Mouse (Mus musculus) lung, postnatal 0 days (tissue): ENCODE results near the gene Mad1l1. TPM values are rescaled to one million over a fixed set of nuclear protein-coding genes. Genes with fewer than 3 reads are reported as not detected.
A peak's percentile ranks its signal among the peaks of the same experiment; 100 is the strongest.

Experiments used
- ATAC-seq: fragments of 200-750 bp; cut with Nextera tagmentation; 2 replicates; pipeline ENCODE4 v1.8.0; 2017; ENCODE audit warnings: moderate library complexity
- DNase-seq: peaks from one replicate; pipeline ENCODE4 v3.0.0-alpha.2; 2016; ENCODE audit warnings: low spot score
- H3K27ac ChIP-seq: fragments of 300-500 bp; sonication (generic); 2 replicates; pipeline ENCODE4 v1.5.1; 2014; ENCODE audit warnings: antibody characterized with exemption, mild to moderate bottlenecking, low read length, mixed read lengths
- H3K27me3 ChIP-seq: fragments of 300-500 bp; sonication (generic); replicated peaks from 2 replicates; pipeline ENCODE4 v1.6.1; 2014; ENCODE audit warnings: low read length, mixed read lengths; ENCODE audit not compliant: insufficient read depth
- H3K36me3 ChIP-seq: fragments of 300-500 bp; sonication (generic); 2 replicates; pipeline ENCODE4 v1.6.1; 2014; ENCODE audit warnings: low read length, mixed read lengths; ENCODE audit not compliant: insufficient read depth
- H3K4me1 ChIP-seq: fragments of 300-500 bp; sonication (generic); 2 replicates; pipeline ENCODE4 v1.6.1; 2014; ENCODE audit warnings: antibody characterized with exemption, low read depth, low read length, mixed read lengths; ENCODE audit not compliant: insufficient read depth
- H3K4me2 ChIP-seq: fragments of 300-500 bp; sonication (generic); replicated peaks from 2 replicates; pipeline ENCODE4 v1.6.1; 2014; ENCODE audit warnings: low read depth, mild to moderate bottlenecking, low read length, moderate library complexity, mixed read lengths
- H3K4me3 ChIP-seq: fragments of 300-500 bp; sonication (generic); 2 replicates; pipeline ENCODE4 v1.5.1; 2014; ENCODE audit warnings: low read depth, low read length
- H3K9ac ChIP-seq: fragments of 300-500 bp; sonication (generic); replicated peaks from 2 replicates; pipeline ENCODE4 v1.6.1; 2014; ENCODE audit warnings: low read depth, mild to moderate bottlenecking
- H3K9me3 ChIP-seq: fragments of 300-500 bp; sonication (generic); 2 replicates; pipeline ENCODE4 v1.6.1; 2016; ENCODE audit warnings: low read length, mixed read lengths
- CTCF ChIP-seq: IDR thresholded peaks from 2 replicates; pipeline ENCODE4 v1.5.1; 2016; ENCODE audit warnings: antibody characterized with exemption, mild to moderate bottlenecking
- EP300 ChIP-seq: IDR thresholded peaks from 2 replicates; pipeline ENCODE4 v1.6.1; 2016; ENCODE audit warnings: antibody characterized with exemption, mild to moderate bottlenecking, control low read depth
- WGBS: fragments of 180-500 bp; shearing (Covaris S2); extraction: QIAGEN DNeasy Blood & Tissue Kit; methylation state at CpG from one replicate; pipeline ENCODE4 v1.1.7; 2014; 5-methylcytosine and 5-hydroxymethylcytosine counted together
- polyA plus RNA-seq: library from polyadenylated mRNA; unstranded; fragments of >200 nt; fragmentation: Nextera tagmentation; extraction: Ambion mirVana; gene quantifications from 2 replicates; pipeline ENCODE4 v1.2.1, GENCODE M21; 2015

Gene Mad1l1
- polyA plus RNA-seq, 1 experiment from 2014 or later = 18.4 TPM

DNA sequence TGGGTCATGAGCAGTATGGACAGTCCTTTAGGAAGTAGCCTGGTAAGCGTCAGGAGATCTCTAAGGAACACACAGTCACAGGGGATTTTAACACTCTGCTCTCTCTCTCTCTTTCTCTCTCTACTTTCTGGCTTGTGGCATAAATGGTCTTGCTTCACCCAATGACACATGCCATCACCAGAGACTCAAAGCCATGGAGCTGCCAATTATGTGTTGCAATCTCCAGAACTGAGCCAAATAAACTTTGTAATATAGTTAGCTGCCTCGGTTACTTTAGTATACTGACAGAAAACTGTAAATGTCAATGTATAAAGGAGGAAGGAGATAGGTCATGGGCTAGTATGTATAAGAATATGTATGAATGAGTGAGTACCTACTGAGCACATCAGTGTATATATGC, 115.4 kb downstream of the Mad1l1 start:
- Histone ChIP-seq H3K36me3 (no peaks in the 10 kb centered on the region), H3K4me1 (peaks cover 19% of the 10 kb centered on the region), H3K9me3 (no peaks in the 10 kb centered on the region), H3K4me2 (no peak overlapping the region), H3K27ac (no peak overlapping the region), H3K9ac (no peak overlapping the region), H3K4me3 (no peak overlapping the region), H3K27me3 (no peaks in the 10 kb centered on the region)
- ATAC-seq (peak; percentile 43), DNase-seq (peak; percentile 77)
- TF ChIP-seq CTCF (no peak), EP300 (no peak)
- 55% methylated on average over 2 of the region's 2 CpGs for WGBS

DNA sequence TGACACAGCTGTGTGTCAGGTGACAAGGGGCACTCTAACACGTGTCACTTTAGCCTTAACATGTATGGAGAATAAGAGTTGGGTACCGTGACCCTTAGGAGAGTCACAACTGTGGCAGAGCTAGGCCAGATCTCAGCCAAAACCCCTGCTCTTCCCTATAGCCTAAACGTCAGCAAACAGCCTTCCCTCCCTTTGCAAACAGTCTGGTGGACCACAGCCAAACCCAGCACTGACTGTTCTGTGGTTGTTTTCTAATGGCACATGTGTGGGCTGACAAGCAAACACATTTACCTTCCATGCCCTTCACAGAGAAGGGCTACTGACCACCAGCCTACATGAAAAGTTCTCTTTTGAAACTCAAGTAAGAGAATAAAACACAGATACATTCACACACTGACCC, 116.9 kb downstream of the Mad1l1 start:
- Histone ChIP-seq H3K27ac (no peak overlapping the region), H3K36me3 (no peaks in the 10 kb centered on the region), H3K4me3 (no peak overlapping the region), H3K4me2 (no peak overlapping the region), H3K9ac (no peak overlapping the region), H3K9me3 (no peaks in the 10 kb centered on the region), H3K27me3 (no peaks in the 10 kb centered on the region), H3K4me1 (peaks cover 19% of the 10 kb centered on the region)
- peak; percentile 14 for DNase-seq
- no peak for ATAC-seq
- TF ChIP-seq EP300 (no peak), CTCF (no peak)
- 54% methylated on average over 3 of the region's 3 CpGs for WGBS

DNA sequence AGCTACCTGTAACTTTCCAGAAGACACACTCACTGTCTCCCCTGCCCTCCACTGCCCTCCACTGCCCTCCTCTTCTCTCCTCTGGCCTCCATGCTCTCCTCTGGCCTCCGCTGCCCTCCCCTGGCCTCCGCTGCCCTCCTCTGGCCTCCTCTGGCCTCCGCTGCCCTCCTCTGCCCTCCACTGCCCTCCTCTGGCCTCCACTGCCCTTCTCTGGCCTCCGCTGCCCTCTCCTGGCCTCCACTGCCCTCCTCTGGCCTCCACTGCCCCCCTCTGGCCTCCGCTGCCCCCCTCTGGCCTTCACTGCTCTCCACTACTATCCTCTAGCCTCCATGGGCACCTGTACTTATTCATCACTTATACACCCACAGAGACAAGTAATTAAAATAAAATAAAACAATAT, 117.3 kb downstream of the Mad1l1 start:
- 93% methylated on average over 5 of the region's 5 CpGs for WGBS
- peak; percentile 43 for TF ChIP-seq CTCF
- no peak for TF ChIP-seq EP300

GRCm38 (mm10) chr5:140202451-140202850, 118.9 kb downstream of the Mad1l1 start:
- DNase-seq (no peak), ATAC-seq (no peak)
- no peaks in the 10 kb centered on the region for H3K9me3 ChIP-seq
- no peak overlapping the region for H3K4me3 ChIP-seq
- no peak for TF ChIP-seq CTCF
- H3K4me2 ChIP-seq = no peak overlapping the region
- WGBS = 85% methylated on average over 2 of the region's 2 CpGs
- H3K4me1 ChIP-seq = peaks cover 11% of the 10 kb centered on the region; the same call in 1 of the 2 replicates
- no peak overlapping the region for H3K9ac ChIP-seq
- no peaks in the 10 kb centered on the region for H3K36me3 ChIP-seq
- no peak overlapping the region for H3K27ac ChIP-seq
- no peaks in the 10 kb centered on the region for H3K27me3 ChIP-seq

More for the DNA sequence above, 117.3 kb downstream of the Mad1l1 start:
- Histone ChIP-seq H3K27ac (no peak overlapping the region), H3K4me2 (no peak overlapping the region), H3K9me3 (no peaks in the 10 kb centered on the region), H3K4me3 (no peak overlapping the region), H3K27me3 (no peaks in the 10 kb centered on the region), H3K9ac (no peak overlapping the region), H3K4me1 (peaks cover 19% of the 10 kb centered on the region), H3K36me3 (no peaks in the 10 kb centered on the region)
- no peak for DNase-seq
- ATAC-seq = no peak

DNA sequence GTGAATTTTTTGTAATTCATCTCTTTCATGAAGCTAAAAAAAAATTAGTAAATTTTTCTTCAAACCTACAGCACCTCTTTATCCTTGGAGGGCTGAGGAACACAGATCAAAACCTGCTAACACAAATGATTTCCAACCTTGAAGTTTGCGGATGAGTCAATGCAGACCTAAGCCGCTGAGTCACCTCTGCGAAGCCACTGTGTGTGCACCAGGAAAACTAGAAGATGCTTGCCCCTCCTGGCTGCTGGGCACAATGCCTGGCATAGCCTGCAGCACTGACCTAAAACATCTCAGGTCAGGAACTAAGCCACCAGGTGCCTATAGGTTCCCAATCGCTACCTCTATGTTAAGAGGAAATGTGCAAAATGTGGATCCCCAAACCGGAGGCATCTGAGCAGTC, 119.8 kb downstream of the Mad1l1 start:
- ATAC-seq = no peak
- no peak for DNase-seq
- Histone ChIP-seq H3K36me3 (no peaks in the 10 kb centered on the region), H3K9ac (no peak overlapping the region), H3K27ac (no peak overlapping the region), H3K4me2 (no peak overlapping the region), H3K4me3 (no peak overlapping the region), H3K4me1 (peaks cover 3% of the 10 kb centered on the region; the same call in 1 of the 2 replicates), H3K27me3 (no peaks in the 10 kb centered on the region), H3K9me3 (no peaks in the 10 kb centered on the region)
- TF ChIP-seq EP300 = no peak
- no peak for TF ChIP-seq CTCF
- WGBS = 94% methylated on average over 5 of the region's 5 CpGs

DNA sequence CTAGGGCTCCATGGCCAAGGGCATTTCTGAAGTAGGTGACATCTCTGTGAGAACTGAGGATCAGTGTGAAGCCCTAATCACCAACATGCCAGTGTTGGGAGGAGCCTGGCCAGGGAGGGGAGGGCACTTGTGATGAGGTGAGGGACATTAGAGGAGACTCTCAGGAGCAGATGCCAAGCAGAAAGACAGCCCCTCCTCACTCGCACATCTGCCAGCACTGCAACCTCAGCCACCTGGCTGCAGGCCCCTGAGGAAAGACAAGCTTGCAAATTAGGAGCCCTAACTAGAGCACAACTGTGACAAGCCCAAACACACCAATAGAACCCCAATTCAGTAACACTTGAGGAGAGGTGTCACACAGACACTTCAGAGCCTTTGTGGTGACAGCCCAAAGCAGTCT, 120.2 kb downstream of the Mad1l1 start:
- H3K4me1 ChIP-seq = no peaks in the 10 kb centered on the region; the same call in 1 of the 2 replicates
- 67% methylated on average over 1 of the region's 1 CpGs for WGBS
- TF ChIP-seq EP300 (no peak), CTCF (no peak)
- H3K36me3 ChIP-seq = no peaks in the 10 kb centered on the region
- DNase-seq = no peak
- ATAC-seq = no peak
- H3K27me3 ChIP-seq = no peaks in the 10 kb centered on the region
- H3K9me3 ChIP-seq = no peaks in the 10 kb centered on the region
- no peak overlapping the region for H3K4me3 ChIP-seq
- no peak overlapping the region for H3K4me2 ChIP-seq
- no peak overlapping the region for H3K27ac ChIP-seq
- H3K9ac ChIP-seq = no peak overlapping the region

DNA sequence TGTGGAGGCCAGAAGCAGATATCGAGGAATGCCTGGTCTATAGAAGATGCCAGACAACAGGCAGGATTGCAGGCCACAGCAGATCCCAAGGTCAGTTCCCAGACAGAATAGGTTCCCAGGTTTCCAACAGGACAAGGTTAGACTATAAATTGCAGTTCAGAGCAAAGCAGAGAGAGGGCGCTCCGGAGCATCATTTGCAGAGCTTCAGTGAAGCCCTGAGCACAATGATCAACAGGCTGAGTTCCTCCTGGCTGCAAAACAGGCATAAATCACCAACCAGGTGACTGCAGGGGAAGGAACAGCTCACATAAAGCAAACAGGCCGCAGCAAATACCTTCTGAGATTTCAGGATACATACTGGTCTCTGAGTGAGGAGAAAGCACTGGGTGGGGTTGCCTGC, 123.6 kb downstream of the Mad1l1 start:
- Histone ChIP-seq H3K4me3 (no peak overlapping the region), H3K9ac (no peak overlapping the region), H3K4me2 (no peak overlapping the region), H3K9me3 (no peaks in the 10 kb centered on the region), H3K36me3 (no peaks in the 10 kb centered on the region), H3K27ac (no peak overlapping the region), H3K4me1 (no peaks in the 10 kb centered on the region), H3K27me3 (no peaks in the 10 kb centered on the region)
- DNase-seq (peak; percentile 62), ATAC-seq (peak; percentile 33; the same call in 1 of the 2 replicates)
- 27% methylated on average over 4 of the region's 4 CpGs for WGBS
- no peak for TF ChIP-seq EP300
- TF ChIP-seq CTCF = peak; percentile 85
